7 mouse cellular contexts compared by ENCODE assay signal in genomic region chr8:122224650-122225022, GRCm38 (mm10). TPM values are rescaled to one million over a fixed set of nuclear protein-coding genes. Genes with fewer than 3 reads are reported as not detected.
DNase-seq lines count a peak whose midpoint lies in the region; ATAC-seq and TF ChIP-seq lines count a peak whose summit lies in the region.

No protein-coding gene starts in this region.

- no peak overlapping the region for H3K4me2 ChIP-seq in forebrain, embryonic 16.5 days (ENCODE audit: low read length)

- no peak for TF ChIP-seq POLR2A in cortical plate, adult 2 months (IDR thresholded peaks at IDR 0.05; ENCODE audit: extremely low read depth, insufficient read depth, low read length)

- intact Hi-C loops in heart, postnatal 36 days (cut with DNase I), result no loop called here

- no peaks in the 10 kb centered on the region for H3K9me3 ChIP-seq in forebrain, embryonic 16.5 days (ENCODE audit: control insufficient read depth, low read length)

- DNase-seq in layer of hippocampus, adult 18-20 months (ENCODE audit: low spot score in 2 of 2), result peak; percentile 28 to 53
- no peak for DNase-seq in layer of hippocampus, adult 9-11 months
- DNase-seq in mesoderm, embryonic 11.5 days (ENCODE audit: low read depth, low spot score), result peak; percentile 44
- DNase-seq in heart, postnatal 36 days, result no peak

- no peaks in the 10 kb centered on the region for H3K36me3 ChIP-seq in forebrain, embryonic 16.5 days (ENCODE audit: control insufficient read depth, insufficient read depth)

- TF ChIP-seq CTCF in cortical plate, adult 2 months (IDR thresholded peaks at IDR 0.05; ENCODE audit: extremely low read depth, insufficient read depth, low read length), result 0 out of 2 replicates have a peak, but pooled peaks have one; percentile 11

- H3K9ac ChIP-seq in forebrain, embryonic 16.5 days (replicated peaks; ENCODE audit: low read depth, low read length), result no peak overlapping the region

- H3K27ac ChIP-seq in cortical plate, adult 2 months (ENCODE audit: insufficient read depth, low read length), result peak overlapping the region; percentile 27; the same call in 1 of the 2 replicates
- peak overlapping the region; percentile 37; the same call in 1 of the 2 replicates for H3K27ac ChIP-seq in forebrain, embryonic 16.5 days (ENCODE audit: low read length)

- peak; percentile 73 for ATAC-seq in forebrain, embryonic 16.5 days
- no peak for ATAC-seq in erythroid progenitor cell, adult 5-6 weeks (replicated peaks; ENCODE audit: low FRiP score, poor library complexity, severe bottlenecking)

- H3K4me1 ChIP-seq in cortical plate, adult 2 months (ENCODE audit: control insufficient read depth, insufficient read depth, low read length), result no peaks in the 10 kb centered on the region; the same call in 1 of the 2 replicates
- peaks cover 7% of the 10 kb centered on the region for H3K4me1 ChIP-seq in forebrain, embryonic 16.5 days (replicated peaks; ENCODE audit: control insufficient read depth, insufficient read depth, low read length)

- WGBS in forebrain, embryonic 16.5 days, result 34% methylated on average over 6 of the region's 6 CpGs

- H3K4me3 ChIP-seq in cortical plate, adult 2 months (ENCODE audit: insufficient read depth, low read length), result no peak overlapping the region
- no peak overlapping the region for H3K4me3 ChIP-seq in forebrain, embryonic 16.5 days (replicated peaks; ENCODE audit: low read length)

- peaks cover 12% of the 10 kb centered on the region for H3K27me3 ChIP-seq in forebrain, embryonic 16.5 days (replicated peaks; ENCODE audit: control insufficient read depth, insufficient read depth, low read length)

RNA-seq across cellular contexts. Expression of gene Zfpm1, which starts 57.3 kb away (rescaled TPM):
- total RNA-seq in layer of hippocampus, adult 18-20 months (2021), result 10 to 100 TPM; 43.7 to 52.2 TPM
- polyA plus RNA-seq in cortical plate, adult 2 months (2012; rRNA removed), result 32.1 and 39.0 TPM in 2 replicates
- 0.41 and 0.65 TPM in 2 replicates for polyA plus RNA-seq in forebrain, embryonic 16.5 days (2015; fragmentation: Nextera tagmentation; extraction: Ambion mirVana)
- 176 and 254 TPM in 2 replicates for total RNA-seq in erythroid progenitor cell, adult 5-6 weeks (2015; ENCODE audit: low replicate concordance)
- 303 and 467 TPM in 2 replicates for total RNA-seq in erythroid progenitor cell, adult 5-6 weeks (2017; ENCODE audit: low replicate concordance)
- 10 to 100 TPM; 23.1 to 30.0 TPM for total RNA-seq in heart, postnatal 36 days (2021)

Comparison
In these comparisons a context has a peak if more than half of its experiments do, and no peak if none do; other contexts are left out.
1. DNase-seq: peak in layer of hippocampus, adult 18-20 months (2 of 2) and mesoderm, embryonic 11.5 days (single experiment); none in layer of hippocampus, adult 9-11 months (single experiment) and heart, postnatal 36 days (0 of 2).